In the genomic region with DNA sequence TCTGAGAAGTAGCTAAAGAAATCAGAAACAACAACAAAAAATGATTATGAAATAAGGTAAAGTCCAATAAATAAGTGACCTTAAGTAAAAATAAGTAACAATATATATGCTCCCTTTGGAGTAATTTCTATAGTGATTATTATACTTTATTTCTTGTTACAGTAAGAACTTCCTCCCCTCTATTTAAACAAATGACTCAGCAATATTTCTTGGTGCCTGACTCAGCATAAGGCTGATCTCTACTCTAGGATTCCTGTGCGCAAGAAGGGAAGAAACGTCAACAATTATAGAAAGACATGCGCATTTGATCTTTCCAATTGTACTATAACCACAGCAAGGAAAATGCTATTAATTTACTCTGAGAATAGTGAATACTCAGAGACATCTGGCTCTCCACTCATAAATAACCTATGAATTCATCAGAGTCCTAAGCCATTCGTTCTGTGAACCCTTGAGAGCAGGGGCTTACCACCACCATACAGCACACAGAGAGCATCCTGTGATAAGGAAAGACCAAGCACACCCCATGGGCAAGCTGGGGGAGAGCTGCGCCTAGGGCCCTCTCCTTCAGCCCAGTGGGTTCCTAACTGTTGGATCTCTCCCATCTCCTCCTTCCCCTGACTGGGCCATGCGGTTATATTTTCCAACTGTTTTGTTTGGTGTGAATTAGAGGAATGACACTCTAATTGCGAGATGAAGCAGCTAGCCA, we compare ENCODE assay signal across 19 mouse cellular contexts.
DNase-seq lines count a peak whose midpoint lies in the region; ATAC-seq and TF ChIP-seq lines count a peak whose summit lies in the region.
"Had no signal": no experiment of that assay in that cellular context is flagged by ENCODE, and none has a peak within 500 bp of the region (broad histone marks: within the 10 kb centered on the region; RNA-seq: fewer than 3 reads in every experiment).

No protein-coding gene starts in this region.

- no peak overlapping the region for H3K4me3 ChIP-seq in gastrocnemius, adult 2 months
- H3K4me3 ChIP-seq in midbrain, embryonic 10.5 days: no peak overlapping the region
- H3K4me3 ChIP-seq: left cerebral cortex, adult 2 months; neural tube, embryonic 12.5 days had no signal

- peak overlapping the region; percentile 38; the same call in 1 of the 2 replicates for H3K27ac ChIP-seq in gastrocnemius, adult 2 months
- H3K27ac ChIP-seq in midbrain, embryonic 10.5 days (replicated peaks): no peak overlapping the region
- H3K27ac ChIP-seq: left cerebral cortex, adult 2 months; neural tube, embryonic 12.5 days had no signal

- no peaks in the 10 kb centered on the region for H3K27me3 ChIP-seq in midbrain, embryonic 10.5 days (ENCODE audit: low read depth, poor library complexity, severe bottlenecking)
- H3K27me3 ChIP-seq: neural tube, embryonic 12.5 days had no signal

- 91% methylated on average over 7 of the region's 7 CpGs for WGBS in midbrain, embryonic 10.5 days

- no peaks in the 10 kb centered on the region for H3K9me3 ChIP-seq in midbrain, embryonic 10.5 days (replicated peaks)
- H3K9me3 ChIP-seq: neural tube, embryonic 12.5 days had no signal

- 0 out of 2 replicates have a peak, but pooled peaks have one; percentile 27 for ATAC-seq in granulocyte monocyte progenitor cell, adult 5-6 weeks (replicated peaks; ENCODE audit: poor library complexity, severe bottlenecking)
- ATAC-seq in megakaryocyte progenitor cell, adult 5-6 weeks (replicated peaks; ENCODE audit: poor library complexity): peak; percentile 37; the same call in 1 of the 2 replicates
- ATAC-seq: hindbrain, embryonic 16.5 days; intestine, embryonic 16.5 days had no signal

- intact Hi-C loops in gastrocnemius, adult 2 months (cut with DNase I): no loop called here

- no peaks in the 10 kb centered on the region for H3K4me1 ChIP-seq in midbrain, embryonic 10.5 days
- H3K4me1 ChIP-seq: neural tube, embryonic 12.5 days had no signal

- TF ChIP-seq CTCF in gastrocnemius, adult 2 months (IDR thresholded peaks at IDR 0.05): no peak

- DNase-seq in gastrocnemius, adult 2 months: no peak
- DNase-seq in gastrocnemius, postnatal 25 days: no peak
- DNase-seq in MEL-GATA-1-ER (ENCODE audit: extremely low read depth, low read depth): peak; percentile 65
- DNase-seq in heart, adult 9 months (ENCODE audit: low spot score in 2 of 2): no peak
- no peak for DNase-seq in right cerebral cortex, postnatal 25 days
- no peak for DNase-seq in midbrain, embryonic 10.5 days (ENCODE audit: low spot score)
- DNase-seq: B cell, adult 2 months; heart, postnatal 36 days; kidney, postnatal 36 days; layer of hippocampus, adult 9-11 months; lung, adult 2 months; right cerebral cortex, adult 18-20 months; thymus, postnatal 25 days had no signal

- no peaks in the 10 kb centered on the region for H3K36me3 ChIP-seq in midbrain, embryonic 10.5 days
- H3K36me3 ChIP-seq: neural tube, embryonic 12.5 days had no signal
